In genomic region chr2:30829315-30829714, GRCm38 (mm10) we compare ENCODE assay signal across 9 mouse cellular contexts. TPM values are rescaled to one million over a fixed set of nuclear protein-coding genes. Genes with fewer than 3 reads are reported as not detected.
DNase-seq lines count a peak whose midpoint lies in the region; ATAC-seq and TF ChIP-seq lines count a peak whose summit lies in the region.
"Had no signal": no experiment of that assay in that cellular context is flagged by ENCODE, and none has a peak within 500 bp of the region (broad histone marks: within the 10 kb centered on the region; RNA-seq: fewer than 3 reads in every experiment).

No protein-coding gene starts in this region.

- ATAC-seq in CD4-positive, CD25-positive, alpha-beta regulatory T cell, adult 4 months, result no peak

- no peak overlapping the region for H3K4me3 ChIP-seq in layer of hippocampus, adult 2 months
- H3K4me3 ChIP-seq: midbrain, embryonic 12.5 days had no signal

- H3K27ac ChIP-seq in layer of hippocampus, adult 2 months, result no peak overlapping the region
- H3K27ac ChIP-seq: midbrain, embryonic 12.5 days had no signal

- peak; percentile 67 for TF ChIP-seq CTCF in layer of hippocampus, adult 2 months (conservative IDR thresholded peaks at IDR 0.05)

- peak; percentile 75 for DNase-seq in CD4-positive, CD25-positive, alpha-beta regulatory T cell, adult 2 months (ENCODE audit: low read depth, low spot score)
- no peak for DNase-seq in layer of hippocampus, adult 2 months (ENCODE audit: low spot score in 2 of 2)
- DNase-seq in layer of hippocampus, postnatal 14 days (ENCODE audit: low spot score in 2 of 2), result no peak
- peak; percentile 54 for DNase-seq in c-Kit-positive CD71-negative TER-119-negative erythroid progenitor cells, embryonic 14.5 days (ENCODE audit: low read depth)
- DNase-seq in retina, embryonic 14.5 days (ENCODE audit: low spot score), result peak; percentile 57
- no peak for DNase-seq in left cerebral cortex, postnatal 25 days (ENCODE audit: low spot score in 2 of 2)
- DNase-seq in cerebellum, adult 8-10 months, result no peak

- intact Hi-C loops in left cerebral cortex, postnatal 25 days (cut with DNase I), result loop anchor here (5.0 kb wide), 1 partner anchor 98 kb away; the partner anchor contains the start of gene Ptges

RNA-seq across cellular contexts. Expression of gene Asb6, which starts 0.8 kb away (rescaled TPM):
- 10 to 100 TPM; 33.1 to 65.6 TPM for polyA plus RNA-seq in CD4-positive, CD25-positive, alpha-beta regulatory T cell, adult 4 months (2017; shearing (Covaris generic))
- 10 to 100 TPM; 36.7 to 40.8 TPM for total RNA-seq in layer of hippocampus, adult 2 months (2021)
- total RNA-seq in layer of hippocampus, postnatal 14 days (2021), result 10 to 100 TPM; 33.7 to 34.9 TPM
- total RNA-seq in left cerebral cortex, postnatal 25 days (2021), result 10 to 100 TPM; 36.7 to 38.6 TPM

RNA-seq across cellular contexts. Expression of gene Prrx2, which starts 5.5 kb away (rescaled TPM):
- polyA plus RNA-seq in CD4-positive, CD25-positive, alpha-beta regulatory T cell, adult 4 months (2017; shearing (Covaris generic)), result not detected
- total RNA-seq in layer of hippocampus, adult 2 months (2021), result 1 to 10 TPM; 1.4 to 2.5 TPM
- 1 to 10 TPM; 2.9 to 5.0 TPM for total RNA-seq in layer of hippocampus, postnatal 14 days (2021)
- total RNA-seq in left cerebral cortex, postnatal 25 days (2021), result 1 to 10 TPM; 1.3 to 2.4 TPM

RNA-seq across cellular contexts. Expression of gene Ntmt1, which starts 21.7 kb away (rescaled TPM):
- polyA plus RNA-seq in CD4-positive, CD25-positive, alpha-beta regulatory T cell, adult 4 months (2017; shearing (Covaris generic)), result 10 to 100 TPM; 30.5 to 44.9 TPM
- 10 to 100 TPM; 33.1 to 33.5 TPM for total RNA-seq in layer of hippocampus, adult 2 months (2021)
- total RNA-seq in layer of hippocampus, postnatal 14 days (2021), result 10 to 100 TPM; 38.9 to 41.9 TPM
- total RNA-seq in left cerebral cortex, postnatal 25 days (2021), result 10 to 100 TPM; 35.0 to 37.2 TPM

RNA-seq across cellular contexts. Expression of gene 1700001O22Rik, which starts 25.9 kb away (rescaled TPM):
- under 1 TPM in 1 of 2 experiments, not detected in 1; 0.62 TPM for polyA plus RNA-seq in CD4-positive, CD25-positive, alpha-beta regulatory T cell, adult 4 months (2017; shearing (Covaris generic))
- total RNA-seq in layer of hippocampus, adult 2 months (2021), result 1 to 10 TPM; 4.9 to 5.4 TPM
- total RNA-seq in layer of hippocampus, postnatal 14 days (2021), result 1 to 10 TPM; 2.9 to 3.8 TPM
- total RNA-seq in left cerebral cortex, postnatal 25 days (2021), result 1 to 10 TPM; 6.8 to 7.0 TPM

Comparison
In these comparisons a context has a peak if more than half of its experiments do, and no peak if none do; other contexts are left out.
1. DNase-seq: peak in CD4-positive, CD25-positive, alpha-beta regulatory T cell, adult 2 months (single experiment), c-Kit-positive CD71-negative TER-119-negative erythroid progenitor cells, embryonic 14.5 days (single experiment) and retina, embryonic 14.5 days (single experiment); none in layer of hippocampus, adult 2 months (0 of 2), layer of hippocampus, postnatal 14 days (0 of 2), left cerebral cortex, postnatal 25 days (0 of 2) and cerebellum, adult 8-10 months (single experiment).